Mouse (Mus musculus) lung, embryonic 14.5 days (tissue): Measurements from ENCODE around the gene Map3k14. TPM values are rescaled to one million over a fixed set of nuclear protein-coding genes. Genes with fewer than 3 reads are reported as not detected.

Experiments
- ATAC-seq: fragments of 200-750 bp; cut with Nextera tagmentation; 2 replicates; pipeline ENCODE4 v1.8.0; 2017; ENCODE audit warnings: mild to moderate bottlenecking, moderate TSS enrichment, moderate library complexity; ENCODE audit not compliant: insufficient read depth
- DNase-seq: peaks from one replicate; pipeline ENCODE4 v3.0.0-alpha.2; 2015
- H3K27ac ChIP-seq: fragments of 300-500 bp; sonication (generic); 2 replicates; pipeline ENCODE4 v1.5.1; 2014; ENCODE audit warnings: low read depth, mild to moderate bottlenecking, moderate library complexity
- H3K27me3 ChIP-seq: fragments of 300-500 bp; sonication (generic); 2 replicates; pipeline ENCODE4 v1.6.1; 2014; ENCODE audit warnings: low read length, control low read depth; ENCODE audit not compliant: insufficient read depth
- H3K36me3 ChIP-seq: fragments of 300-500 bp; sonication (generic); 2 replicates; pipeline ENCODE4 v1.6.1; 2014; ENCODE audit warnings: control low read depth; ENCODE audit not compliant: insufficient read depth
- H3K4me1 ChIP-seq: fragments of 300-500 bp; sonication (generic); 2 replicates; pipeline ENCODE4 v1.6.1; 2014; ENCODE audit warnings: antibody characterized with exemption, control low read depth; ENCODE audit not compliant: insufficient read depth
- H3K4me2 ChIP-seq: fragments of 300-500 bp; sonication (generic); 2 replicates; pipeline ENCODE4 v1.6.1; 2014; ENCODE audit warnings: mild to moderate bottlenecking
- H3K4me3 ChIP-seq: fragments of 300-500 bp; sonication (generic); 2 replicates; pipeline ENCODE4 v1.5.1; 2014; ENCODE audit warnings: low read depth, low read length
- H3K9ac ChIP-seq: fragments of 300-500 bp; sonication (generic); 2 replicates; pipeline ENCODE4 v1.6.1; 2014
- H3K9me3 ChIP-seq: fragments of 300-500 bp; sonication (generic); 2 replicates; pipeline ENCODE4 v1.6.1; 2016; ENCODE audit warnings: low read depth, low read length, control low read depth
- CTCF ChIP-seq: IDR thresholded peaks from 2 replicates; pipeline ENCODE4 v1.5.1; 2016; ENCODE audit warnings: antibody characterized with exemption, low read depth
- WGBS: fragments of 180-500 bp; shearing (Covaris S2); extraction: QIAGEN DNeasy Blood & Tissue Kit; methylation state at CpG from one replicate; pipeline ENCODE4 v1.1.7; 2014; 5-methylcytosine and 5-hydroxymethylcytosine counted together
- polyA plus RNA-seq: library from polyadenylated mRNA; unstranded; fragments of >200 nt; fragmentation: Nextera tagmentation; extraction: Ambion mirVana; gene quantifications from 2 replicates; pipeline ENCODE4 v1.2.1, GENCODE M21; 2014

Map3k14 gene
- polyA plus RNA-seq, 1 experiment from 2014 or later, result 3.1 TPM

GRCm38 (mm10) chr11:103264427-103265005 lies 2.8 kb downstream of the Map3k14 start:
- peak overlapping the region; percentile 11; the same call in 1 of the 2 replicates for H3K9ac ChIP-seq
- peaks cover 18% of the 10 kb centered on the region for H3K4me1 ChIP-seq
- no peak overlapping the region for H3K27ac ChIP-seq
- 80% methylated on average over 20 of the region's 20 CpGs for WGBS
- DNase-seq (no peak), ATAC-seq (no peak)
- no peak for TF ChIP-seq CTCF
- H3K36me3 ChIP-seq, result no peaks in the 10 kb centered on the region
- no peak overlapping the region for H3K4me3 ChIP-seq
- H3K27me3 ChIP-seq, result no peaks in the 10 kb centered on the region
- peak overlapping the region; percentile 18; the same call in 1 of the 2 replicates for H3K4me2 ChIP-seq
- no peaks in the 10 kb centered on the region for H3K9me3 ChIP-seq

GRCm38 (mm10) chr11:103263551-103263950 lies 3.7 kb downstream of the Map3k14 start:
- H3K4me2 ChIP-seq, result no peak overlapping the region
- WGBS, result 47% methylated on average over 10 of the region's 10 CpGs
- no peak for DNase-seq
- H3K4me1 ChIP-seq, result peaks cover 18% of the 10 kb centered on the region
- H3K9me3 ChIP-seq, result no peaks in the 10 kb centered on the region
- ATAC-seq, result no peak
- no peaks in the 10 kb centered on the region for H3K36me3 ChIP-seq
- H3K9ac ChIP-seq, result no peak overlapping the region
- no peaks in the 10 kb centered on the region for H3K27me3 ChIP-seq
- no peak for TF ChIP-seq CTCF
- no peak overlapping the region for H3K4me3 ChIP-seq
- H3K27ac ChIP-seq, result no peak overlapping the region

- no peaks in the 10 kb centered on the region for H3K27me3 ChIP-seq
- DNase-seq (peak; percentile 34), ATAC-seq (no peak)
- H3K9ac ChIP-seq, result no peak overlapping the region
- no peak overlapping the region for H3K4me3 ChIP-seq
- no peaks in the 10 kb centered on the region for H3K9me3 ChIP-seq
- TF ChIP-seq CTCF, result no peak
- H3K4me2 ChIP-seq, result peak overlapping the region; percentile 13; the same call in 1 of the 2 replicates
- no peaks in the 10 kb centered on the region for H3K36me3 ChIP-seq
- 50% methylated on average over 20 of the region's 20 CpGs for WGBS
- no peak overlapping the region for H3K27ac ChIP-seq
- H3K4me1 ChIP-seq, result peaks cover 11% of the 10 kb centered on the region; the same call in 1 of the 2 replicates
Observed at GRCm38 (mm10) chr11:103262412-103263267, 4.6 kb downstream of the Map3k14 start.

GRCm38 (mm10) chr11:103261671-103262411 lies 5.4 kb downstream of the Map3k14 start:
- no peak overlapping the region for H3K27ac ChIP-seq
- H3K36me3 ChIP-seq, result no peaks in the 10 kb centered on the region
- no peaks in the 10 kb centered on the region for H3K9me3 ChIP-seq
- peaks cover 11% of the 10 kb centered on the region; the same call in 1 of the 2 replicates for H3K4me1 ChIP-seq
- no peak overlapping the region for H3K4me3 ChIP-seq
- no peak for TF ChIP-seq CTCF
- H3K4me2 ChIP-seq, result peak overlapping the region; percentile 13; the same call in 1 of the 2 replicates
- DNase-seq, result no peak
- 82% methylated on average over 7 of the region's 7 CpGs for WGBS
- H3K9ac ChIP-seq, result no peak overlapping the region
- no peak for ATAC-seq
- H3K27me3 ChIP-seq, result no peaks in the 10 kb centered on the region

- H3K27me3 ChIP-seq, result no peaks in the 10 kb centered on the region
- TF ChIP-seq CTCF, result no peak
- DNase-seq (no peak), ATAC-seq (no peak)
- H3K27ac ChIP-seq, result no peak overlapping the region
- H3K4me3 ChIP-seq, result no peak overlapping the region
- WGBS, result 78% methylated on average over 12 of the region's 12 CpGs
- H3K9me3 ChIP-seq, result no peaks in the 10 kb centered on the region
- no peaks in the 10 kb centered on the region for H3K36me3 ChIP-seq
- H3K4me1 ChIP-seq, result peaks cover 8% of the 10 kb centered on the region; the same call in 1 of the 2 replicates
- no peak overlapping the region for H3K9ac ChIP-seq
- no peak overlapping the region for H3K4me2 ChIP-seq
Observed at GRCm38 (mm10) chr11:103260515-103261192, 6.6 kb downstream of the Map3k14 start.

GRCm38 (mm10) chr11:103260034-103260433 lies 7.2 kb downstream of the Map3k14 start:
- no peak for ATAC-seq
- WGBS, result 80% methylated on average over 5 of the region's 5 CpGs
- no peak for TF ChIP-seq CTCF

More at GRCm38 (mm10) chr11:103260034-103260433, 7.2 kb downstream of the Map3k14 start:
- Histone ChIP-seq H3K4me3 (no peak overlapping the region), H3K4me1 (peaks cover 8% of the 10 kb centered on the region; the same call in 1 of the 2 replicates), H3K27ac (no peak overlapping the region), H3K9me3 (no peaks in the 10 kb centered on the region), H3K9ac (no peak overlapping the region), H3K27me3 (no peaks in the 10 kb centered on the region), H3K4me2 (no peak overlapping the region), H3K36me3 (no peaks in the 10 kb centered on the region)
- no peak for DNase-seq
